Mouse (Mus musculus): Measurements from ENCODE around the gene Sparcl1.

The Sparcl1 gene

GRCm38 (mm10) chr5:104110171-104110920 is 3.2 kb downstream of the Sparcl1 start:
- DNase-seq (ENCODE audit: low spot score): no peak

- DNase-seq (ENCODE audit: low spot score): no peak
These were observed 4.0 kb downstream of the Sparcl1 start for GRCm38 (mm10) chr5:104109516-104109915.

GRCm38 (mm10) chr5:104108879-104109369 is 4.6 kb downstream of the Sparcl1 start:
- no peak for DNase-seq (ENCODE audit: low spot score)

DNA sequence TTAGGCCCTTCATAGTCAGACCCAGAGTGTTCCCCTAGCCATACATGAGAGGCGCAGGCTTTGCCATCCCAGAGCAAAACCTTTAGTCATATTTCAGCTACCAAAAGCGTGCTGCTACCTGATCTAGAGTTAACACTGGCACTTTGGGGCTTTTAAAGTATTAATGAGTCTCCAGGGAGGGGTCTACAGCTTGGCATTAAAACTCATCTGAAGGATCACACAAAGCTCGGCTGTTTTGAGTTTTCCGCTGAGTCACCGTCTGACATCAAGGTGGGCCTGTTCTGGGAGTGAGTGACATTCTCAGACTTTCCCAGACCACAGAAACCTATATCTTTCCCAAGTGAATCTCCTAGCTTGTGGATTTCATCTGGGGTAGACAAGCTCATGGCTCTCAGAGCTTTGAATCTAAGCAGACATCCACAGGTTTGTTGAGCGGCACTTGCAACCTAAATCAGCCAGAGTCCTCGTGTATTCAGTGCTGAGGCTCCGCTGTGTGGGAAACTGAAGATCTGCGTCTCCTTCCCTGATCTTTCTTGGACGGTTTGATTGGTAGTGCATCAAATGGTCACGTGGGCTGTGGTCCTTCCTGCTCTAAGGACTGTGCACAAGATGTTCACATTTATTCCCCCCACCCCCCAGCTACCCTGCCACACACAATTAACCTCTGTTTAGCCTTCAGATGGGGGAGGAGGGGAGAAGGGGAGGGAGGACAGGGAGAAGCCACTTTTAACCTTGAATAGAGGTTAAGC is 5.2 kb downstream of the Sparcl1 start:
- DNase-seq (ENCODE audit: low spot score): no peak

GRCm38 (mm10) chr5:104104111-104104510 is 9.4 kb downstream of the Sparcl1 start:
- no peak for DNase-seq (ENCODE audit: low spot score)

DNA sequence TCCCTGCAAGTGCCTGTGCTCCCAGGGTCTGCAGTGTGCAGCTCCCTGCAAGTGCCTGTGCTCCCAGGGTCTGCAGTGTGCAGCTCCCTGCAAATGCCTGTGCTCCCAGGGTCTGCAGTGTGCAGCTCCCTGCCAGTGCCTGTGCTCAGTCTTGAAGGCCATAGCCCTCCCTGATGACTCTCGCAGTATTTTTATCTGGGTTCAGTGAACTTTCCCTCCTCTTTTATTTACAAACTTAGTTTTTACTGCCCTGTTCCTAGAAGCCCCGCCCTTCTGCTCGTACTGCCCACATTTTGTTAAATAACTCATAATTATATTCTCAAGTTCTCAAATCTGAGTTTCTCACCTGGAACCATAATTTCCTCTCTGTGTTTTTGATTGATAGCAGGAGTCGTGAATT is 10.4 kb downstream of the Sparcl1 start:
- no peak for DNase-seq (ENCODE audit: low spot score)

- no peak for DNase-seq (ENCODE audit: low spot score)
These were observed 11.6 kb downstream of the Sparcl1 start for GRCm38 (mm10) chr5:104101678-104102531.

- peak; percentile 17 for DNase-seq (ENCODE audit: low spot score)
These were observed 17.2 kb downstream of the Sparcl1 start for GRCm38 (mm10) chr5:104096078-104096938.

DNA sequence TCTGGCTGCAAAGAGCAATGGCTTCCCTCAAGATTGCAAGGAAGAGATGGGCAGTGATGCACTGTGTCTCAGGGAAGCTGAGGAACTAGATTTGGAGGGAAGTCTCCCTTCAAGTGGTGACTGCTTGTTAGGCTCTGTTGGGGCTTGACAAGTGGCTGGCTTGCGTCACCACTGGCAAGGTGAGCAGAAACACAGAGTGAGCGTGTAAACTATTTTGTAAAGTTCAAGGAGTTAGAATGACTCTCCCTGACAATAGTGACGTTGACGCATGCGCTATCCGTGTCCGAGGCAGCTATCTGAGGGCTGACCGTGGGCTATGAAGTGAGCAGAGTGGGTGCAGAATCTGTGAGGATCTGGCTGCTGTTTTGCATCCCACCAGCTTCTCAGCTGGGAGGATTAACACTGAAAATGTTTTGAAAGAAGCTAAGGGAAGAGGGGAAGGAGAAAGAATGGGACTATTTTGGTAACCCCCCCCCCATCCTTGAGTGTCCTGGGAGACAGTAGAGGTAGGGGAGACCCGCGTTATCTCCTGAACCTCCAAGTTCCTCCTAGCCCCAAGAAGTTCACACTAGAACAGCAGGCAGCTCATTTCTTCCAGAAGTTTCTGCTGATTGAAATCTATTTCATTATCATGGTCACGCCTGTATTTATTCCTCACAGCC is 18.0 kb downstream of the Sparcl1 start:
- no peak for DNase-seq (ENCODE audit: low spot score)

DNA sequence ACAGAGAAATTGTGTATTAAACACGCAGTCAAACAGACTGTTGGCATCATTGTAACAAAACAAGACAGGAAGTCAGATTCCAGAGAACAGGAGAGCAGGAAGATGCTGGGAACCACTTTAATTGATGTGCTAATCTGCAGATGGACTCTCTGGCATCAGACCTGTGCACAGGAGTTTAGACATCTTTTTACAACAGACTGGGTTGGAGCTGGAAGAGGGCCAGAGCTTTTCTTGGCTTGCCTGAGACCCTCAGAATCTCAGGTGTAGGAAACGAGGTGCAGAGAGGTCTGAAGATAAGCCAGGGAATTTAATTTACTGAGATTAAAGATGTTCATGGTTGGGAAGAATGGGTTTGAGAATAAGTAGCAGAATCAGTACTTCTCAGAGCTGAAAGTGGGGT is 23.8 kb downstream of the Sparcl1 start:
- DNase-seq (ENCODE audit: low spot score): no peak

GRCm38 (mm10) chr5:104085366-104085765 is 28.2 kb downstream of the Sparcl1 start:
- DNase-seq (ENCODE audit: low spot score): no peak

DNA sequence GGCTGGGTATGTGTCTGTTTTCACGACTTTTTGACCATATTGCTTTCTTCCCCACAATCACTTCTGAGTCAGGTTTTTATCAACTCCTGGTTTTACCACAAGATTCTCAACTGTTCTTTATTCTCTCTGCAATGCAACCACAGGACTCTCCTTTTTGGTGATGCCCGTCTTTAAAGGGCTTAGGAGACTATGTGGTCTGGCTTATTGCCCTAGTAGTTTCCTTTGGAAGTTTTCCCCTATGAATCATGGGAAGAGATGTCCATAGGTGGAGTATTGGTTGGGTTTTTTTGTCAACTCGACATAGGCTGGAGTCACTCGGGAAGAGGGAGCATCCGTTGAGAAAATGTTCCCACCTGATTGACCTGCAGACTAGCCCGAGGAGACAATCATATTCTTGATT is 32.8 kb downstream of the Sparcl1 start:
- DNase-seq (ENCODE audit: low spot score): no peak

DNA sequence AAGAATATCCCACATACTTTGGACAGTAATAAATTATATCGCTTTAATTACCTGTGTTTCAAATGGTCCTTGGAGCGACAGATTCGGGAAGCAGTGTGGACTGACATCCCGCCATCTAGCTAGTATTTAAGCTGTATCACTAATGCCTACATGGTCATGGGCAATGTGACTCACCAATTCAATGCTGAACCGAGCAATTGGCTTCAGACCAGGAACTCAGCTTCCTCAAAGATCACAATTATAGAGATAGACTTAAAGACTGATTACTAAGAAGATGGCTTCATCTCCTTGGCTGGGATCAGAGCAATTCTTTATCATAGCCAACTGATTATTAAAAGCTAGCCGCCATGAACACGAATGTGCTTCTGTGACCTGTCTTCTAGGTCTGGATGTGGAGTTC is 36.0 kb downstream of the Sparcl1 start, which contains the start of gene Gm17660:
TSS of gene Gm17660 (minus strand) at position 101 of the 400 bp plus-strand sequence.
- DNase-seq (ENCODE audit: low spot score): no peak

DNA sequence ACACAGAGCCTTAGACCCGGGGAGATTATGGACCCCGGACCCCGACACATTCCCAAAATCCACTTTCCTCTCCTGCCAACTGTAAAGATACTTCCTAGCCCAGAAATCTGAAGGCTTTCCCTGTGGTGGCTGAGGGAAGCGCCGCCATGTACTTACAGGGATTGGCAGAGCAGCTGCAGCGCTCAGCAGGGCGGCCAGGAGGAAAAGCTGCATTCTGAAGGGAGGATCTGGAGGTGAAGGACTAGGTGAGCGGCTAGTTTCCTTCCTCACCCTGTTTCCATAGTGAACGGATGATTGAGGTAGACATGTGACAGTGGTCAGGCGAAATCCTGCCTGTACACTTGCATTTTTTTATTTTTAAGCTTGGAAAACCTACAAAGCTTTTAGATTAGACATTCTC is 37.2 kb downstream of the Sparcl1 start:
- DNase-seq (ENCODE audit: low spot score): no peak

DNA sequence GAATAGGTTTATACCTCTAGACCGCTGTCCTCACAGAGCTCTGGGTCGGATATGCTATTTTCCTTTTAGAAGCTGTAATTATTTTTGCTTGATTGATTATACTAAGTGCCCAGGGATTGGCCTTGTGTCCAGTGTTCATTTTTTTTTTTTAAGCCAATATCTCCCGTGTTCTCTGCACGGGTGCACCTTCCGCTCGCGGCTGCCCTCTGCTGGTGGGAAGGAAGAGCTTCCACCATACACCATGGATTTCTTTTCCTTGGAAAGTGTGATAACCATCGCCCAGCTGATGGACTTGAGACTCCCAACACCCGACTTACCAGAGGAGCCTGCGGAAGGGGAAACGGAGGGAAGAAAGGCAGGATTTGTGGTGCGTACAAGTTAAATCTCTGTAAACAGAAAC is 39.1 kb downstream of the Sparcl1 start:
- peak; percentile 60 for DNase-seq (ENCODE audit: low spot score)

DNA sequence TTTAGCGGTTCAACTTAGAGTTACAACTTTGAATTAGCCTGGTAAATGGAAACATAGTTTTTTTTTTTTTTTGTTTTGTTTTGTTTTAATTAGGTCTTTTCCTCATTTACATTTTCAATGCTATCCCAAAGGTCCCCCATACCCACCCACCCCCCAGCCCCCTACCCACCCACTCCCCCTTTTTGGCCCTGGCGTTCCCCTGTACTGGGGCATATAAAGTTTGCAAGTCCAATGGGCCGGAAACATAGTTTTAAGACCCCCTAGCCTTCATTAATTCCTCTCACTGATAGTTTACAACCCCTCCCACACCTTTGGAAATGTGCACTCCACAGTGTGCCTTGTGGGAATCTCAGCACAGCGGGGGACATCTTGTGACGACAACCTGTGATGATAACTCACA is 39.9 kb downstream of the Sparcl1 start:
- no peak for DNase-seq (ENCODE audit: low spot score)

DNA sequence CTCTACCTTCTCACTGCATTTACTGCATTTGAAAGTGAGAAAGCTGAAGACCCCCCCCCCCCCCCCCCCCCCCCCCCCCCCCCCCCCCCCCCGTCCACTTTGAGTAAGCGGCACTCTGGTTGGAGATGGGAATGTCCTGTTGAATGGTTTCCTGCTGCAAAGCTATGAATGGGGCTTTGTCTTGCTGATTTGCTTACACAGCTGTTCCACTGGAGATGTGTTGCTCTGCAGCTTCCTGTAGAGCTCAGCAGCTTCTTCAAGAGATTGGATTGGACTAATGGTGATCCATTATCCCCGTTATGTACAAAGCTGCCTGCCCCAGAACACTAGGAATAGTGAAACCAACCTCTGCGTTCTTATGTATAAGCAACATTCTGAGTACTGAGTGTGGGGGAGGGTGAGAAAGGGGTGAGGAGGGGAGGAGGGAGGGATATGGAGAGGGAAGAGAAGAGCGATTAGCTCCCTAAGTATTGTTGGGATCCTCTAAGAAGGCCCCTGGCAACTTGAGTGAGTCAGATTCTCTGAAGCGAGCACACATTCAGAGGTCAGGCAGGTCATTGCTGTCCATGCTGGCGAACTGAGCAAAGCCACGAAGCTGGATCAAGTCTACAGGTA is 41.2 kb downstream of the Sparcl1 start:
- DNase-seq (ENCODE audit: low spot score): peak; percentile 32

- no peak for DNase-seq (ENCODE audit: low spot score)
These were observed 42.5 kb downstream of the Sparcl1 start for GRCm38 (mm10) chr5:104071048-104071447.

- no peak for DNase-seq (ENCODE audit: low spot score)
These were observed 44.8 kb downstream of the Sparcl1 start for GRCm38 (mm10) chr5:104068751-104069150.
